Mouse (Mus musculus): ENCODE data around the gene Depdc1b.

GRCm38 (mm10) chr13:108353781-108354180 lies 37.6 kb downstream of the Depdc1b start:
- TF ChIP-seq CTCF (IDR thresholded peaks at IDR 0.05; ENCODE audit: extremely low read depth, insufficient read depth, low read length) (peak; percentile 29; the same call in 1 of the 2 replicates), POLR2A (IDR thresholded peaks at IDR 0.05; ENCODE audit: extremely low read depth, insufficient read depth, low read length) (no peak)
